Mouse (Mus musculus): Measurements from ENCODE around the gene Chaf1b.

The Chaf1b gene

GRCm38 (mm10) chr16:93944301-93944700 lies 60.6 kb downstream of the Chaf1b start:
- in situ Hi-C loops (cut with MboI), result loop anchor here (25.0 kb wide), 1 partner anchor 318 kb away; no protein-coding TSS in a partner anchor

DNA sequence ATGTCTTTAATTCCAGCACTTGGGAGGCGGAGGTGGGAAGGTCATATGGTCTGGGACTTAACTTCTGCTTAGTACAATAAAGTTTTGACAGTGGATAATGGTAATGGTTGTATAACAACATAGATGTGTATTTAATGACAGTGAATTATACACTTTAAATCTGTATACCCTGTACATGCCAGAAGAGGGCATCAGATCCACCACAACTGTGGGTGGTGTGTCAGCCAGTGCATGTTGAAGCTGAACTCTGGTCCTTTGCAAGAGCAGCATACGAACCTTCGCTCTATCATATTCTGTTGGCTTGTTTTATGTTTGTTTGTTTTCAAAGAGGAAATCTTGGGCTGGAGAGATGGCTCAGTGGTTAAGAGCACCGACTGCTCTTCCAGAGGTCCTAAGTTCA lies 63.7 kb downstream of the Chaf1b start:
- in situ Hi-C loops (cut with MboI), result loop anchor here (25.0 kb wide), 1 partner anchor 315 kb away; no protein-coding TSS in a partner anchor
